Mouse (Mus musculus) liver, embryonic 11.5 days (tissue): ENCODE data around the gene Ppm1l. TPM values are rescaled to one million over a fixed set of nuclear protein-coding genes. Genes with fewer than 3 reads are reported as not detected.

ENCODE experiments used
- ATAC-seq: fragments of 200-750 bp; cut with Nextera tagmentation; replicated peaks from 2 replicates; pipeline ENCODE4 v1.8.0; 2017; ENCODE audit warnings: moderate number of reproducible peaks, mild to moderate bottlenecking, moderate TSS enrichment, moderate library complexity; ENCODE audit not compliant: low FRiP score
- DNase-seq: peaks from one replicate; pipeline ENCODE4 v3.0.0-alpha.2; 2017; ENCODE audit warnings: low spot score
- H3K27ac ChIP-seq: fragments of 300-500 bp; sonication (generic); 2 replicates; pipeline ENCODE4 v1.5.1; 2014; ENCODE audit warnings: mild to moderate bottlenecking, low read depth, low read length, control low read depth
- H3K27me3 ChIP-seq: fragments of 300-500 bp; sonication (generic); replicated peaks from 2 replicates; pipeline ENCODE4 v1.6.1; 2014; ENCODE audit warnings: low read length, mixed read lengths; ENCODE audit not compliant: control insufficient read depth, insufficient read depth
- H3K36me3 ChIP-seq: fragments of 300-500 bp; sonication (generic); 2 replicates; pipeline ENCODE4 v1.6.1; 2014; ENCODE audit warnings: mild to moderate bottlenecking, low read length, moderate library complexity, mixed read lengths; ENCODE audit not compliant: control insufficient read depth, insufficient read depth
- H3K4me1 ChIP-seq: fragments of 300-500 bp; sonication (generic); replicated peaks from 2 replicates; pipeline ENCODE4 v1.6.1; 2014; ENCODE audit warnings: low read length, mixed read lengths; ENCODE audit not compliant: control insufficient read depth, insufficient read depth
- H3K4me2 ChIP-seq: fragments of 300-500 bp; sonication (generic); 2 replicates; pipeline ENCODE4 v1.6.1; 2014; ENCODE audit warnings: mild to moderate bottlenecking, control low read depth, moderate library complexity
- H3K4me3 ChIP-seq: fragments of 300-500 bp; sonication (generic); 2 replicates; pipeline ENCODE4 v1.5.1; 2014; ENCODE audit warnings: low read depth, low read length, control low read depth
- H3K9ac ChIP-seq: fragments of 300-500 bp; sonication (generic); 2 replicates; pipeline ENCODE4 v1.6.1; 2014; ENCODE audit warnings: low read depth, low read length, control low read depth
- H3K9me3 ChIP-seq: fragments of 300-500 bp; sonication (generic); 2 replicates; pipeline ENCODE4 v1.6.1; 2016; ENCODE audit warnings: low read length, inconsistent platforms, mixed read lengths; ENCODE audit not compliant: control insufficient read depth
- WGBS: fragments of 180-500 bp; shearing (Covaris S2); extraction: QIAGEN DNeasy Blood & Tissue Kit; methylation state at CpG from one replicate; pipeline ENCODE4 v1.1.7; 2014; 5-methylcytosine and 5-hydroxymethylcytosine counted together
- polyA plus RNA-seq: library from polyadenylated mRNA; unstranded; fragments of >200 nt; fragmentation: Nextera tagmentation; extraction: Ambion mirVana; gene quantifications from 2 replicates; pipeline ENCODE4 v1.2.1, GENCODE M21; 2014

Ppm1l gene
- polyA plus RNA-seq, 1 experiment from 2014 or later: 8.2 TPM

DNA sequence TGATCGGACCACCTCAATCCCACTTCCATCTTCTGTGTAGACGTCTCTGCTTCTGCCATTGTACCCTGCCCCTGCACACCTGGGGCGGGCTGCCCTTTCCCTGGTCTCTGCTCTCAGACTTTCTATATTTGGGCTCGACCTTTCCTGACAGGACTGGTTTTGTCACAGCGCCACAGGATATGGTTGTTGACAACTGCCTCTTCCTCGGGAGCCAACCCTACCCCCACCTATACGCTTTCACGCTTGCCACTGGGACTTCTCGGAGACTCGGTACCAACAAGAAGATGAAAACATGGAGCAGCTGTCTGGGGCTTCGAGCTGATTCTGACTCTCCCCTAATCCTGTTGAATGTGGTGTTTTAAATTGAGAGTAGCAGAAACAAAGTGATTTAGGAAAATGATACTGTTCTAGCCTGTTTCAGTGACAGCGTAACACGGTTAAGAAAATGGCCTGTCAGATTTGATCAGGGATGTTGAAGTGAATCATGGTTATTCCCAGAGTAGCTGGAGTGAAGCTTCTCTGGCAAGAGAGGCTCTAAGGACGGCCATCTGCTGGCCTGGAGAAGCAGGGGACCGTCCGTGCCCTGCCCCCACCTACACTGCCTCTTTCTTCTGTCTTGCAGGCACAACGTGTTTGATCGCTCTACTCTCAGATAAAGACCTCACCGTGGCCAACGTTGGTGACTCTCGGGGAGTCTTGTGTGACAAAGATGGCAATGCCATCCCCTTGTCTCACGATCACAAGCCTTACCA is 232.2 kb downstream of the Ppm1l start:
- no peaks in the 10 kb centered on the region for H3K27me3 ChIP-seq
- H3K36me3 ChIP-seq: no peaks in the 10 kb centered on the region
- no peak overlapping the region for H3K9ac ChIP-seq
- ATAC-seq (no peak), DNase-seq (no peak)
- no peaks in the 10 kb centered on the region for H3K4me1 ChIP-seq
- WGBS: 76% methylated on average over 22 of the region's 22 CpGs
- no peak overlapping the region for H3K27ac ChIP-seq
- H3K9me3 ChIP-seq: no peaks in the 10 kb centered on the region
- H3K4me2 ChIP-seq: no peak overlapping the region
- no peak overlapping the region for H3K4me3 ChIP-seq

DNA sequence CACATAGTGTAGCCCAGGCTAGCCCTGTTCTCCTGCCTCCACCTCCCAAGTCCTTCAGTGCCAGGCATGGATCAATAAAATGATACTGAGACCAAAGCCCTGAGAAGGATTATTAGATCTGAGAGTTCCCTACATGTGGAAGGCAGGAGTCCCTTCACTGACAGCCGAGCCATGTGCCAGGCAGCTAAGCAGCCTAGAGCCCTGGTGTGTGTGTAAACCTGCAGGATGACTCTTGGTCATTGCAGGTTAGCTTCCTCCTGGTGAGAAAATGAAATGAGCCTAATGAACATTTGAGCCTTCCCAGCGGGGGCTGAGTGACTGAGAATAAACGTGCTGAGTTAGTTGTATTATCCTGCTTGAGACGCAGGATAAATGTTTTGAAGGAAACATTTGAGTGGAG is 232.9 kb downstream of the Ppm1l start:
- Histone ChIP-seq H3K4me3 (no peak overlapping the region), H3K36me3 (no peaks in the 10 kb centered on the region), H3K9ac (no peak overlapping the region), H3K27me3 (no peaks in the 10 kb centered on the region), H3K9me3 (no peaks in the 10 kb centered on the region), H3K4me2 (no peak overlapping the region), H3K27ac (no peak overlapping the region), H3K4me1 (no peaks in the 10 kb centered on the region)
- no peak for DNase-seq
- WGBS: 76% methylated on average over 4 of the region's 4 CpGs
- ATAC-seq: no peak

DNA sequence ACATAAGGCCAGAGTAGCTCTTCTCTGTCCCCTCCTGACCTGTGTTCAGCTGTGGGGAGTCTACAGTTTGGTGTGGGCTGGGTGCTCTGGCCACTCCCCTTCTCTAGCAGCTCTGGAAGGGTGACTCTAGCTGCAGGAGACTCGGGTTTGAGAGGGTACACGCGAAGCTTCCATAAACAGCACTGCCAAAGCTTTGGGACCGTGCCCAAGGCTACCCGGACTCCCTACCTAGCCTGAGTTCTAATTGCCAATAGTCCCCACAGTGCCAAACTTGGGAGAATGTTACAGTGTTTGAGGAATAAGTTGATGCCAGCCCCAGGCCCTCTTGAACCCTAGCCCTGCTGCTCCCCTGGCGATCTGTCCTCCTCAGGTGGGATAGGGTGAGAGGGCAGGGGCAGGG is 238.8 kb downstream of the Ppm1l start:
- Histone ChIP-seq H3K27me3 (no peaks in the 10 kb centered on the region), H3K9ac (no peak overlapping the region), H3K36me3 (no peaks in the 10 kb centered on the region), H3K4me1 (no peaks in the 10 kb centered on the region), H3K4me2 (no peak overlapping the region), H3K9me3 (no peaks in the 10 kb centered on the region), H3K27ac (no peak overlapping the region), H3K4me3 (no peak overlapping the region)
- ATAC-seq (no peak), DNase-seq (no peak)
- 75% methylated on average over 6 of the region's 6 CpGs for WGBS

DNA sequence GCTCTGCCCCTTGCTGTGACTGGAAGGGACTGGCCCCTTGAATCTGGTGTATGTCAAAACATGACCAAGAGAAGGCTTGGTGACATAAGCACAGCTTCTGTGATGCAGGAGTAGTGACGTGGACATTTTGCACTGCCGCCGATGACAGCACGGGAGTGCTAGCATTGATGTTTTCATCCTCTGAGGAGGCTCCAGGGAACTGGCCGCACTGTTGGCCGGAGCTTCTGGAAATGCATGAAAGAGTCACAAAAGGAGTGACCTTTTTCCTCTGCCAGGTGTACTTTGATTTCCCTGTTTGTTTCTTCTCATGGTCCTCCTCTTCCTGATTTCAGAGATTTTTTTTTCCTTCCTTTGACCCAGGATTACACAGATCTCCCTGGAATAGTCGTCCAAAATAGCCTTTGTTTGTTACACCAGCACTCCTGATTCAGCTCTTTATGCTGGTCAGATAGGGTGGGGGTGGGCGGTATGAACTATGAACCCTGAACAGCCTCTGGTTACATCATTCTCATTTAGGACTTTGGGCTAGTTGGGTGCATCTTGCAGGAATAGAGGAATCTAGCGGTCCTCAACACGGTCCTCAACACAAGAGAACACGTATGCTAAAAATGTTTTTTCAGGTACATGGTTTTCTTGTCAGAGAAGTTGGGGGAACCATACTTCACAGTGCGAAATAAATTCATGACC is 239.6 kb downstream of the Ppm1l start:
- H3K9me3 ChIP-seq: no peaks in the 10 kb centered on the region
- no peak overlapping the region for H3K4me3 ChIP-seq
- ATAC-seq (no peak; the same call in 1 of the 2 replicates), DNase-seq (no peak)
- 86% methylated on average over 12 of the region's 12 CpGs for WGBS
- H3K4me2 ChIP-seq: no peak overlapping the region
- H3K4me1 ChIP-seq: no peaks in the 10 kb centered on the region
- no peaks in the 10 kb centered on the region for H3K36me3 ChIP-seq
- no peaks in the 10 kb centered on the region for H3K27me3 ChIP-seq
- H3K9ac ChIP-seq: no peak overlapping the region
- H3K27ac ChIP-seq: no peak overlapping the region

DNA sequence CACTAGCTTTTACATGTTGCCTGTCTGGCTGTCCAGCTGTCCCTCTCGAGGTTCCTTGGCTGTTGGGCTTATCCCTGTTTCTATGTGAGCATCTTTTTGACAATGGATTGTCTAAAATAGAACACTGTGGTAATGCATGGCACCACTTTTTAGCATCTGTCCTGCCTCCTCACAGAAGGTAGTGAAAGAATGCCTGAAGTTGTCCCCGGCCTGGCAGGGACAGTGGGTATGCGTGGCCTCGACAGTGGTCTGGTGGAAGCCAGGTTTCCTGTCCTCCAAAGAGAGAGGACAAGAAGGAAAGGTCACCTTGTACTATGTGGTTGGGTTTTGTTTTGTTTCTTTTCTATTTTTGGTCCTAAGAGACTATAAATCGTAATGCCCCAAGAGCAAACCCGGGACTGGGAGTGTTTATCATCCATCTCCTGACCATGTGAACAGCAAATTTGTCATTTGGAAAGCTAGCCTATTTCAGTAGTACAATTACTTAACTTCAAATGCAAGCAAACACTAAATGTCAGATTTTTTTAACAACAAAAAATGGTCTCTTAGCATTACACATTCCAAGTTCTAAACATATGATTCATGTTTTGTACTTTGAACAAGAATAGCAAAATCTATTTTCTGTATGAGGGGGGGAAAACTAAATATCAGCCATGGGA is 242.8 kb downstream of the Ppm1l start:
- H3K4me1 ChIP-seq: no peaks in the 10 kb centered on the region
- H3K9me3 ChIP-seq: no peaks in the 10 kb centered on the region
- H3K9ac ChIP-seq: no peak overlapping the region
- no peak overlapping the region for H3K4me2 ChIP-seq
- WGBS: 72% methylated on average over 6 of the region's 6 CpGs
- no peak for ATAC-seq
- H3K27ac ChIP-seq: no peak overlapping the region
- no peaks in the 10 kb centered on the region for H3K36me3 ChIP-seq
- H3K4me3 ChIP-seq: no peak overlapping the region
- H3K27me3 ChIP-seq: no peaks in the 10 kb centered on the region
- no peak for DNase-seq

DNA sequence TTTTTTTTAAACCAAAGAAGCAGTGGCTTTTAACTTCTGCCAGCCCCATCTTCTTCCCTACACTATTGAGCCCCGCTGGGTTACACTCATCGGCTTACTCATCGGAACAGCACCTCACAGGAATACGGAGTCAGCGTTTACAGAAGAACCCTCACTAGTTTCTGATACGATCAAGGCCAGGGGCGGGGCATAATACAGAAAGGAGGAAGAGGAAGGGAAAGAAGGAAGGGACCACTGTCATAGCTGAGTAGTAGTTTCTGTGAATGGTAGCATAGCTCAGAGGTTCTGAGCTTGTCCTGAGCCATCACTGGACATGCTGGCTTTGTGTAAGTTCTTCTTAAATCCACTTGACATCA is 243.3 kb downstream of the Ppm1l start:
- Histone ChIP-seq H3K36me3 (no peaks in the 10 kb centered on the region), H3K9me3 (no peaks in the 10 kb centered on the region), H3K9ac (no peak overlapping the region), H3K27me3 (no peaks in the 10 kb centered on the region), H3K27ac (no peak overlapping the region), H3K4me1 (no peaks in the 10 kb centered on the region), H3K4me2 (no peak overlapping the region), H3K4me3 (no peak overlapping the region)
- ATAC-seq (no peak; the same call in 1 of the 2 replicates), DNase-seq (no peak)
- 75% methylated on average over 7 of the region's 7 CpGs for WGBS

DNA sequence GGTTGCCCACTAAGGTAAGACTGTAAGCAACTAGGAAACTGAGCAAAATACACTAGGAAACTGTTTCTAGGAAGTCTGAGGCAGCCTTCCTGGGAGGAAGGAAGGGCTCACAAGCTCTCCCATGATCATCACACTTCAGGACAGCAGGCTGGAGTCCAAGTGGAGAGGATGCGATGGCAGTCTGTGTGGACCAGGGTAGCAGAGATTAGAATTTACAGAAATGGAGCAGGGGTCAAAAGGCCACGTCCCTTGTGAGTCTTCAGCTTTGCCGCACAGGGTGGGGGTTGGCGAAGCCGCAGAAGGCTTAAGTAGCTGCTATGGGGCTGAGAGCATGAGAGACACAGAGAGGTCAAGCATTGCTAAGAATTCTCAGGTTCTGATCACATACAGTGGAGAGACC is 245.0 kb downstream of the Ppm1l start:
- DNase-seq: no peak
- H3K9ac ChIP-seq: no peak overlapping the region
- WGBS: 79% methylated on average over 5 of the region's 5 CpGs

DNA sequence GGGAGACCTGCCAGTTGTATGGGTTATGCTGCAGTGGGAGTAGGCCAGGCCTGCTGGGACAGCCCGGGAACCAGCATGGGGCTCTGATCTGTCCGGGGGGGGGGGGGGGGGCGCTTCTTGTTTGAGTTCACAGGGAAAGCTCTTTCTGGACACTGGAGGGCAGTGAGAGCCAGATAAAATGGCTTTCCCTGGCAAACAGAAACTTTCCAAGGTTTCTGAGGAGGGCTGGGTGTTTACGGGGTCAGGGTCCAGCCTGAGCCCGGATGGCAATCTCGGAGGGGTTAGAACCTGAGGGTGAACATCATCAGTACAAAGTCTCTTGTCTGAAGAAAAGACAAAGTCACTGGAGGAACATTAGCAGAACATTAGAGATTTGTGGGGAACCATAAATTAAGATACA is 246.7 kb downstream of the Ppm1l start:
- Histone ChIP-seq H3K9ac (no peak overlapping the region), H3K4me3 (no peak overlapping the region), H3K36me3 (no peaks in the 10 kb centered on the region), H3K9me3 (no peaks in the 10 kb centered on the region), H3K27ac (no peak overlapping the region), H3K27me3 (no peaks in the 10 kb centered on the region), H3K4me1 (no peaks in the 10 kb centered on the region), H3K4me2 (no peak overlapping the region)
- ATAC-seq: no peak
- WGBS: 87% methylated on average over 5 of the region's 6 CpGs
- no peak for DNase-seq

More for the DNA sequence above, 245.0 kb downstream of the Ppm1l start:
- H3K4me3 ChIP-seq: no peak overlapping the region
- no peak overlapping the region for H3K27ac ChIP-seq
- no peaks in the 10 kb centered on the region for H3K9me3 ChIP-seq
- H3K4me1 ChIP-seq: no peaks in the 10 kb centered on the region
- no peaks in the 10 kb centered on the region for H3K36me3 ChIP-seq
- H3K4me2 ChIP-seq: no peak overlapping the region
- no peak for ATAC-seq
- no peaks in the 10 kb centered on the region for H3K27me3 ChIP-seq
